Mouse (Mus musculus): ENCODE results near the gene Shisal1.

GRCm38 (mm10) chr15:84443631-84444030 is 3.3 kb downstream of the Shisal1 start:
- TF ChIP-seq POLR2A (IDR thresholded peaks at IDR 0.05; ENCODE audit: insufficient read length, low read depth) (no peak), POLR2AphosphoS2 (IDR thresholded peaks at IDR 0.05; ENCODE audit: insufficient read length, low read depth) (no peak), TCF12 (IDR thresholded peaks at IDR 0.05; ENCODE audit: insufficient read depth, poor library complexity, severe bottlenecking) (peak; percentile 48), MAX (IDR thresholded peaks at IDR 0.05; ENCODE audit: low read depth) (no peak), MYOG (IDR thresholded peaks at IDR 0.05; ENCODE audit: control insufficient read depth in 1 of 3, insufficient read depth in 1 of 3, insufficient read length in 2 of 3, low read depth in 2 of 3) (peak; percentile 52 to 99 (median 98)), SRF (IDR thresholded peaks at IDR 0.05; ENCODE audit: control insufficient read depth, insufficient read length, low read depth) (peak; percentile 28), USF1 (IDR thresholded peaks at IDR 0.05; ENCODE audit: low read depth) (no peak), E2F4 (IDR thresholded peaks at IDR 0.05; ENCODE audit: insufficient read depth) (no peak)

Data from myocyte (in vitro differentiated cells).